ENCODE assay signal across 8 mouse cellular contexts in the genomic region with DNA sequence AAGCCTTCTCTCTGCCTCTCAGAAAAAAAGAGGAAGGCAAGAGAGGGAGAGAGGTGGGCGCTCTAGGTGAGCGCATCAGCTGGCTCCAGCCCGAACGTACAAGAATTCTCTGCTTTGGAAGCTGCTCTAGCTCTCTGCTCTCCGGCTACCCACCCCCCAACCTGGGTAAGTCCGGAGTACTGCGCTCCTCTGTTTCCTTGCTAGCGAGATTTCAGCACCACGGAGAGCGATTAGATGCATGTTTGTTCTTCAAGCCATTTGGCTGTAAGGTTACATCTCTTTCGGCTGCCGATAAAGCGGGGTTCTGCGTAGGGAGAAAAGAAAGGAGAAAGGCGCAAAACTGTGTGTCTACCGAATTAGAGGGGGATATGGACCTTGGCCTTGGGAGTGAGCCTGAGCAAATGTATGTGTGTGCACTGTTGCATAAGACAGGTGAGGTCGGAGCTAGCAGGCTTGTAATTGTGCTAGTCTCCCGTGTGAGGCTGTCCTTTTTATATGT. TPM values are rescaled to one million over a fixed set of nuclear protein-coding genes. Genes with fewer than 3 reads are reported as not detected.
DNase-seq lines count a peak whose midpoint lies in the region; ATAC-seq and TF ChIP-seq lines count a peak whose summit lies in the region.

No protein-coding gene starts in this region.

- H3K4me3 ChIP-seq in embryonic facial prominence, embryonic 13.5 days, result no peak overlapping the region
- H3K4me3 ChIP-seq in lung, postnatal 0 days (ENCODE audit: low read depth, low read length), result no peak overlapping the region

- intact Hi-C loops in heart, postnatal 14 days (cut with DNase I), result loop anchor here (2.0 to 5.0 kb wide), 3 partner anchors 127 to 557 kb away; no protein-coding TSS in a partner anchor

- H3K27me3 ChIP-seq in embryonic facial prominence, embryonic 13.5 days, result peaks cover 24% of the 10 kb centered on the region
- H3K27me3 ChIP-seq in lung, postnatal 0 days (replicated peaks; ENCODE audit: insufficient read depth, low read length), result no peaks in the 10 kb centered on the region

- H3K4me2 ChIP-seq in embryonic facial prominence, embryonic 13.5 days, result peak overlapping the region; percentile 38; the same call in 1 of the 2 replicates
- no peak overlapping the region for H3K4me2 ChIP-seq in lung, postnatal 0 days (replicated peaks; ENCODE audit: low read depth, low read length)

- H3K9me3 ChIP-seq in embryonic facial prominence, embryonic 13.5 days, result no peaks in the 10 kb centered on the region
- no peaks in the 10 kb centered on the region for H3K9me3 ChIP-seq in lung, postnatal 0 days (ENCODE audit: low read length)

- peak; percentile 96 for DNase-seq in ES-CJ7 (ENCODE audit: low read depth, low spot score)
- peak; percentile 10 to 36 for DNase-seq in adrenal gland, postnatal 4 days (ENCODE audit: low spot score in 2 of 2)
- peak; percentile 70 to 80 for DNase-seq in heart, postnatal 14 days
- peak; percentile 45 to 57 for DNase-seq in layer of hippocampus, adult 8-10 months (ENCODE audit: low spot score in 2 of 2)
- DNase-seq in lung, postnatal 0 days (ENCODE audit: low spot score), result peak; percentile 80
- DNase-seq in retina, embryonic 14.5 days (ENCODE audit: low spot score), result peak; percentile 89

- no peak overlapping the region for H3K9ac ChIP-seq in embryonic facial prominence, embryonic 13.5 days
- H3K9ac ChIP-seq in lung, postnatal 0 days (replicated peaks; ENCODE audit: low read depth), result no peak overlapping the region

- no peak for ATAC-seq in embryonic facial prominence, embryonic 13.5 days (ENCODE audit: insufficient number of reproducible peaks, insufficient read depth, low FRiP score, low TSS enrichment, low read depth)
- 0 out of 2 replicates have a peak, but pooled peaks have one; percentile 25 for ATAC-seq in lung, postnatal 0 days
- no peak for ATAC-seq in activated CD4-positive, CD25-positive, alpha-beta regulatory T cell, adult 4 months

- no peak for TF ChIP-seq EP300 in lung, postnatal 0 days (IDR thresholded peaks at IDR 0.05)

- H3K27ac ChIP-seq in embryonic facial prominence, embryonic 13.5 days, result no peak overlapping the region
- no peak overlapping the region for H3K27ac ChIP-seq in lung, postnatal 0 days (ENCODE audit: low read length)

- TF ChIP-seq CTCF in lung, postnatal 0 days (IDR thresholded peaks at IDR 0.05), result no peak

- H3K36me3 ChIP-seq in embryonic facial prominence, embryonic 13.5 days, result no peaks in the 10 kb centered on the region
- no peaks in the 10 kb centered on the region for H3K36me3 ChIP-seq in lung, postnatal 0 days (ENCODE audit: insufficient read depth, low read length)

- under 1% methylated on average over 18 of the region's 18 CpGs for WGBS in embryonic facial prominence, embryonic 13.5 days
- WGBS in lung, postnatal 0 days, result 2% methylated on average over 18 of the region's 18 CpGs

- peaks cover 6% of the 10 kb centered on the region; the same call in 1 of the 2 replicates for H3K4me1 ChIP-seq in embryonic facial prominence, embryonic 13.5 days
- H3K4me1 ChIP-seq in lung, postnatal 0 days (ENCODE audit: insufficient read depth, low read depth, low read length), result no peaks in the 10 kb centered on the region

RNA-seq across cellular contexts. Expression of gene Tnr, which starts 0.5 kb away (rescaled TPM):
- 1 to 10 TPM; 2.6 to 4.9 TPM for total RNA-seq in adrenal gland, postnatal 4 days (2021)
- polyA plus RNA-seq in embryonic facial prominence, embryonic 13.5 days (2015; fragmentation: Nextera tagmentation; extraction: Ambion mirVana), result 0.04 TPM in 1 of 2 replicates, not detected in the other
- total RNA-seq in heart, postnatal 14 days (2021), result under 1 TPM; 0.53 to 0.56 TPM
- total RNA-seq in layer of hippocampus, adult 8-10 months (2022), result 100 to 1,000 TPM; 120 to 153 (median 134) TPM
- polyA plus RNA-seq in lung, postnatal 0 days (2015; fragmentation: Nextera tagmentation; extraction: Ambion mirVana), result not detected in 2 replicates
- under 1 TPM in 1 of 2 experiments, not detected in 1; 0.04 TPM for polyA plus RNA-seq in activated CD4-positive, CD25-positive, alpha-beta regulatory T cell, adult 4 months (2017; shearing (Covaris generic))

Comparison
In these comparisons a context has a peak if more than half of its experiments do, and no peak if none do; other contexts are left out.
1. DNase-seq: peak in every context shown above with its lines; median percentile 96 in ES-CJ7; 89 in retina, embryonic 14.5 days; 80 in lung, postnatal 0 days; 75 in heart, postnatal 14 days; 51 in layer of hippocampus, adult 8-10 months; 23 in adrenal gland, postnatal 4 days.
2. RNA of gene Tnr, which starts 0.5 kb away (total RNA-seq): 120 to 153 TPM in layer of hippocampus, adult 8-10 months; 2.6 to 4.9 TPM in adrenal gland, postnatal 4 days and 0.53 to 0.56 TPM in heart, postnatal 14 days; every median in the first group is over 10 times any median in the second.